Comparison of ENCODE assay signal across 1 mouse cellular context in genomic region chr3:88591044-88591443, GRCm38 (mm10).
TF ChIP-seq lines count a peak whose summit lies in the region.

No protein-coding gene starts in this region.

TF ChIP-seq in MEL, 35 proteins besides CTCF, POLR2A, EP300 and RAD21:
- no peak for TF ChIP-seq TCF12 (IDR thresholded peaks at IDR 0.05; ENCODE audit: low read depth, low read length)
- TF ChIP-seq GATA1 (IDR thresholded peaks at IDR 0.05; ENCODE audit: low read depth, low read length): 0 out of 2 replicates have a peak, but pooled peaks have one; percentile 38
- TF ChIP-seq SMC3 (IDR thresholded peaks at IDR 0.05; ENCODE audit: low read depth, low read length): 0 out of 2 replicates have a peak, but pooled peaks have one; percentile 1
